ENCODE assay signal across 27 mouse cellular contexts in genomic region chrX:160413881-160414395, GRCm38 (mm10). TPM values are rescaled to one million over a fixed set of nuclear protein-coding genes. Genes with fewer than 3 reads are reported as not detected.
DNase-seq lines count a peak whose midpoint lies in the region; ATAC-seq and TF ChIP-seq lines count a peak whose summit lies in the region.
"Had no signal": no experiment of that assay in that cellular context is flagged by ENCODE, and none has a peak within 500 bp of the region (broad histone marks: within the 10 kb centered on the region; RNA-seq: fewer than 3 reads in every experiment).

No protein-coding gene starts in this region.

- H3K79me2 ChIP-seq in liver, adult 2 months (ENCODE audit: control insufficient read depth, insufficient read depth, low read length), result no peaks in the 10 kb centered on the region

- H3K4me1 ChIP-seq in intestine, postnatal 0 days (replicated peaks; ENCODE audit: control insufficient read depth, insufficient read depth, low read length), result no peaks in the 10 kb centered on the region
- H3K4me1 ChIP-seq in intestine, embryonic 16.5 days (ENCODE audit: control insufficient read depth, insufficient read depth, low read length), result no peaks in the 10 kb centered on the region
- H3K4me1 ChIP-seq in liver, adult 2 months (ENCODE audit: control insufficient read depth, insufficient read depth, low read length), result peaks cover 16% of the 10 kb centered on the region
- no peaks in the 10 kb centered on the region for H3K4me1 ChIP-seq in liver, embryonic 12.5 days
- no peaks in the 10 kb centered on the region for H3K4me1 ChIP-seq in lung, adult 2 months (ENCODE audit: control insufficient read depth, insufficient read depth, low read length)
- no peaks in the 10 kb centered on the region for H3K4me1 ChIP-seq in hindbrain, embryonic 13.5 days (replicated peaks)
- H3K4me1 ChIP-seq: embryonic facial prominence, embryonic 12.5 days; embryonic facial prominence, embryonic 15.5 days; heart, embryonic 12.5 days; heart, embryonic 15.5 days; hindbrain, embryonic 10.5 days had no signal

- no peak overlapping the region for H3K4me2 ChIP-seq in intestine, postnatal 0 days (replicated peaks; ENCODE audit: low read depth)
- H3K4me2 ChIP-seq in intestine, embryonic 16.5 days (ENCODE audit: low read depth, low read length), result no peak overlapping the region
- no peak overlapping the region for H3K4me2 ChIP-seq in liver, embryonic 12.5 days
- no peak overlapping the region for H3K4me2 ChIP-seq in hindbrain, embryonic 13.5 days
- H3K4me2 ChIP-seq: embryonic facial prominence, embryonic 12.5 days; embryonic facial prominence, embryonic 15.5 days; heart, embryonic 12.5 days; heart, embryonic 15.5 days; hindbrain, embryonic 14.5 days had no signal

- no peaks in the 10 kb centered on the region for H3K9me3 ChIP-seq in intestine, postnatal 0 days (ENCODE audit: control insufficient read depth)
- no peaks in the 10 kb centered on the region for H3K9me3 ChIP-seq in intestine, embryonic 16.5 days (ENCODE audit: control insufficient read depth, low read length)
- no peaks in the 10 kb centered on the region for H3K9me3 ChIP-seq in liver, embryonic 12.5 days (replicated peaks)
- H3K9me3 ChIP-seq in hindbrain, embryonic 13.5 days, result no peaks in the 10 kb centered on the region
- H3K9me3 ChIP-seq: embryonic facial prominence, embryonic 12.5 days; embryonic facial prominence, embryonic 15.5 days; heart, embryonic 12.5 days; heart, embryonic 15.5 days; hindbrain, embryonic 10.5 days had no signal

- no peak overlapping the region for H3K27ac ChIP-seq in intestine, postnatal 0 days (ENCODE audit: low read depth, low read length)
- no peak overlapping the region for H3K27ac ChIP-seq in intestine, embryonic 16.5 days (ENCODE audit: low read length)
- H3K27ac ChIP-seq in liver, adult 2 months (replicated peaks; ENCODE audit: insufficient read depth, low read depth, low read length), result peak overlapping the region; percentile 23
- H3K27ac ChIP-seq in liver, embryonic 12.5 days, result no peak overlapping the region
- no peak overlapping the region for H3K27ac ChIP-seq in hindbrain, embryonic 13.5 days
- H3K27ac ChIP-seq: embryonic facial prominence, embryonic 12.5 days; embryonic facial prominence, embryonic 15.5 days; gastrocnemius, adult 2 months; heart, embryonic 15.5 days; hindbrain, embryonic 10.5 days; hindbrain, embryonic 14.5 days had no signal

- H3K36me3 ChIP-seq in intestine, postnatal 0 days (ENCODE audit: control insufficient read depth, insufficient read depth), result no peaks in the 10 kb centered on the region
- H3K36me3 ChIP-seq in intestine, embryonic 16.5 days (ENCODE audit: control insufficient read depth, insufficient read depth, low read length), result no peaks in the 10 kb centered on the region
- H3K36me3 ChIP-seq in liver, adult 2 months (ENCODE audit: control insufficient read depth, insufficient read depth, low read length), result no peaks in the 10 kb centered on the region
- H3K36me3 ChIP-seq in liver, embryonic 12.5 days, result no peaks in the 10 kb centered on the region
- H3K36me3 ChIP-seq in hindbrain, embryonic 13.5 days, result no peaks in the 10 kb centered on the region
- H3K36me3 ChIP-seq: embryonic facial prominence, embryonic 12.5 days; embryonic facial prominence, embryonic 15.5 days; heart, embryonic 12.5 days; heart, embryonic 15.5 days; hindbrain, embryonic 10.5 days had no signal

- TF ChIP-seq POLR2A in liver, adult 2 months (IDR thresholded peaks at IDR 0.05; ENCODE audit: extremely low read depth, insufficient read depth, low read length), result no peak
- TF ChIP-seq POLR2A in lung, adult 2 months (IDR thresholded peaks at IDR 0.05; ENCODE audit: borderline replicate concordance, extremely low read depth, low read depth, low read length), result no peak

- no peak overlapping the region for H3K9ac ChIP-seq in intestine, postnatal 0 days (ENCODE audit: low read depth, low read length)
- no peak overlapping the region for H3K9ac ChIP-seq in intestine, embryonic 16.5 days (ENCODE audit: low read depth, low read length)
- no peak overlapping the region for H3K9ac ChIP-seq in liver, adult 2 months (ENCODE audit: low read depth, low read length)
- no peak overlapping the region for H3K9ac ChIP-seq in liver, embryonic 12.5 days
- H3K9ac ChIP-seq in hindbrain, embryonic 13.5 days, result no peak overlapping the region
- H3K9ac ChIP-seq: embryonic facial prominence, embryonic 12.5 days; embryonic facial prominence, embryonic 15.5 days; forebrain, postnatal 0 days; heart, embryonic 12.5 days; heart, embryonic 15.5 days; hindbrain, embryonic 14.5 days had no signal

- peak; percentile 89 for DNase-seq in liver, adult 2 months (ENCODE audit: extremely low read depth, low read depth, low spot score)
- DNase-seq in lung, postnatal 36 days, result peak; percentile 5
- no peak for DNase-seq in lung, adult 2 months
- DNase-seq in cerebellum, postnatal 25 days, result no peak
- DNase-seq: adrenal gland, postnatal 10 days; adrenal gland, postnatal 36 days; cerebellum, adult 18-20 months; cerebellum, adult 9-10 months; cerebellum, postnatal 14 days; forebrain, postnatal 0 days; gastrocnemius, adult 2 months; gastrocnemius, postnatal 25 days; heart, adult 18-20 months; heart, postnatal 10 days; heart, postnatal 36 days had no signal

- WGBS in intestine, postnatal 0 days, result 59% methylated on average over 7 of the region's 7 CpGs
- WGBS in intestine, embryonic 16.5 days, result 70% methylated on average over 7 of the region's 7 CpGs
- WGBS in liver, adult 2 months, result 31% methylated on average over 7 of the region's 7 CpGs
- WGBS in liver, embryonic 12.5 days (ENCODE audit: insufficient replicate concordance), result 71% methylated on average over 7 of the region's 7 CpGs
- WGBS in lung, adult 2 months, result 72% methylated on average over 7 of the region's 7 CpGs
- 93% methylated on average over 7 of the region's 7 CpGs for WGBS in hindbrain, embryonic 13.5 days

- ATAC-seq in intestine, postnatal 0 days, result peak; percentile 75
- no peak; the same call in 1 of the 2 replicates for ATAC-seq in intestine, embryonic 16.5 days
- ATAC-seq in liver, embryonic 12.5 days, result no peak
- no peak for ATAC-seq in hindbrain, embryonic 13.5 days (ENCODE audit: low FRiP score)
- ATAC-seq: activated CD4-positive, CD25-positive, alpha-beta regulatory T cell, adult 4 months; forebrain, embryonic 14.5 days; forebrain, postnatal 0 days had no signal

- no peaks in the 10 kb centered on the region for H3K27me3 ChIP-seq in intestine, postnatal 0 days (replicated peaks; ENCODE audit: control insufficient read depth, insufficient read depth, low read length)
- no peaks in the 10 kb centered on the region for H3K27me3 ChIP-seq in intestine, embryonic 16.5 days (replicated peaks; ENCODE audit: control insufficient read depth, insufficient read depth, low read length)
- no peaks in the 10 kb centered on the region for H3K27me3 ChIP-seq in liver, adult 2 months (ENCODE audit: control insufficient read depth, insufficient read depth, low read length)
- H3K27me3 ChIP-seq in liver, embryonic 12.5 days (replicated peaks), result no peaks in the 10 kb centered on the region; the same call in 1 of the 2 replicates
- peaks cover 4% of the 10 kb centered on the region; the same call in 1 of the 2 replicates for H3K27me3 ChIP-seq in hindbrain, embryonic 13.5 days
- H3K27me3 ChIP-seq: embryonic facial prominence, embryonic 15.5 days; heart, embryonic 12.5 days; heart, embryonic 15.5 days had no signal

- TF ChIP-seq CTCF in intestine, postnatal 0 days (IDR thresholded peaks at IDR 0.05; ENCODE audit: low read depth), result no peak
- no peak for TF ChIP-seq CTCF in liver, adult 2 months (IDR thresholded peaks at IDR 0.05; ENCODE audit: low read depth, low read length)
- TF ChIP-seq CTCF in lung, adult 2 months (IDR thresholded peaks at IDR 0.05; ENCODE audit: insufficient read depth, low read length), result no peak

- no peak overlapping the region for H3K4me3 ChIP-seq in intestine, postnatal 0 days (ENCODE audit: low read depth, low read length)
- H3K4me3 ChIP-seq in intestine, embryonic 16.5 days (ENCODE audit: low read length), result no peak overlapping the region
- H3K4me3 ChIP-seq in liver, adult 2 months (ENCODE audit: insufficient read depth, low read depth, low read length), result no peak overlapping the region
- no peak overlapping the region for H3K4me3 ChIP-seq in liver, embryonic 12.5 days
- no peak overlapping the region for H3K4me3 ChIP-seq in lung, adult 2 months (replicated peaks; ENCODE audit: extremely low read depth, low read depth, low read length)
- no peak overlapping the region for H3K4me3 ChIP-seq in hindbrain, embryonic 13.5 days
- H3K4me3 ChIP-seq: embryonic facial prominence, embryonic 12.5 days; embryonic facial prominence, embryonic 15.5 days; gastrocnemius, adult 2 months; heart, embryonic 12.5 days; heart, embryonic 15.5 days; hindbrain, embryonic 10.5 days had no signal

RNA-seq across cellular contexts. Expression of gene Adgrg2, which starts 23.4 kb away (rescaled TPM):
- 0.55 and 0.89 TPM in 2 replicates for polyA plus RNA-seq in intestine, postnatal 0 days (2015; fragmentation: Nextera tagmentation; extraction: Ambion mirVana)
- 0.86 and 0.93 TPM in 2 replicates for polyA plus RNA-seq in intestine, embryonic 16.5 days (2015; fragmentation: Nextera tagmentation; extraction: Ambion mirVana)
- 0.20 and 0.55 TPM in 2 replicates for total RNA-seq in liver, adult 2 months (2014; rRNA removed)
- polyA plus RNA-seq in liver, adult 2 months (2012; rRNA removed), result 0.01 and 0.09 TPM in 2 replicates
- polyA plus RNA-seq in liver, embryonic 12.5 days (2016; fragmentation: Nextera tagmentation; extraction: Ambion mirVana), result 0.25 and 0.72 TPM in 2 replicates
- polyA plus RNA-seq in lung, adult 2 months (2012; rRNA removed), result 0.89 and 2.4 TPM in 2 replicates
- polyA plus RNA-seq in hindbrain, embryonic 13.5 days (2015; fragmentation: Nextera tagmentation; extraction: Ambion mirVana), result 0.83 and 1.4 TPM in 2 replicates
- polyA plus RNA-seq: activated CD4-positive, CD25-positive, alpha-beta regulatory T cell, adult 4 months had no signal

Comparison
In these comparisons a context has a peak if more than half of its experiments do, and no peak if none do; other contexts are left out.
1. DNase-seq: peak in liver, adult 2 months (single experiment) and lung, postnatal 36 days (single experiment); none in lung, adult 2 months (single experiment) and cerebellum, postnatal 25 days (0 of 2).